Mouse (Mus musculus) lung, adult 18-20 months (tissue): ENCODE measurements around the gene Pdrg1.
A peak's percentile ranks its signal among the peaks of the same experiment; 100 is the strongest.

Source experiments
- DNase-seq, 2 experiments: peaks; one replicate each; pipeline ENCODE4 v3.0.0; 2022; ENCODE audit warnings: mixed read lengths in 2 of 2

Pdrg1 gene

DNA sequence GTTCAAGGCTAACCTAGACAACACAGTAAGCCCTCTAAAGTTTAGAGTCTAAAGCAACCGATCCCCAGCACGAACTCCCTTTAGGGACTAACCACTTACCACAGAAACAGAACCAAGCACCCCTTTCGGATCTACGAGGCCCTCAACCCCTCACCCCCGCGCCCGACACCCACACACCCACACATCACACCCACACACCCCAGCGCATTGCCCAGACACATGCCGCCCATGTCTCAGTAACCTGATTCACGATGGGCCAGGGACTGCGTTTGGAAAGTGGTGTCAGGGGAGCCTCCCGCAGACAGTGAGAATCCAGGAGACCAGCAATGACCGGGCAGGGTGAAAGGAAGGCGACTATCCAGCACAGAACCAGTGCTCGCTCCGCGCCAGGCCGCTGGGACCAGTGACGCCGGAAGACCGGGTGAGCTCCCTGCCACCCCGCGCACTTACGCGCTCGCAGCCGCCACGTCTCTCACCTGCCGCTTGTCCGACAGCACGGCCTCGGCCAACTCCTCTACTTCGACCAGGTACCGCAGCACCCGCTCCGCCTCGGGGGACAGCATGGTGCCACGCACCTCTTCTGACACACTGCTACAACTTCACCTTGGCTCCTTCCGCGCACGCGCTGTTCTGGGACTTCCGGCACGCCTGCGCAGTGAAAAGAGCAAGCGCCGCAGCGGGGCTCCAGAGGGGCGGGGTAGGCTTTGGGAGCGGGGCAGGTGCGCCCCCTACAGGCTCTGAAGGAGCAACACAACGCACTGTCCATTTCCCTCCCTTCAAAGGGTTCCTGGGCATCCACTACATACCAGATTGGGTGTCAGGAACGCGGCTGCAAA, at the start of gene Pdrg1:
TSS of gene Pdrg1 (minus strand) at position 670 of the 836 bp plus-strand sequence.
- peak; percentile 93 to 95 for DNase-seq

- DNase-seq = peak in 1 of 2 experiments; percentile 41
Observed at GRCm38 (mm10) chr2:153064190-153064970, 49.2 kb upstream of the Pdrg1 start.

DNA sequence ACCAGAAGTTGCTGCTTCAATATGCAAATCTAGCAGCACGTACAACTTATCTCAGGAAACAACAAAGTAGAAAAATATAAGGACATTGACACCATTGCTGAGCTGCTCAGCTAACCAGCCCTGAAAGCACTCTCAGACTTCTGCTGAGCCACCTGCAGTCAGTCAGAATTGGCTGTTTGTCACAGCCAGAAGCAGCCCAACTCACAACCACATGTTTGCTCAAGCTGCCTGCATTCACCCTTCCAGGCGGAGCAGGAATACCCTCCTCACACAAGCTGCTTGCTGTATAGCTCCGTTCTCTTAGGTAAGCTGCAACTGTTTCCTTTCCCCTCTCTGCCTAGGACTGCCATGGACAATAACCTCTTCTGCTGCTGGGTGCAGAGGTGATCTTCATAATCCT, 48.2 kb upstream of the Pdrg1 start:
- no peak for DNase-seq

DNA sequence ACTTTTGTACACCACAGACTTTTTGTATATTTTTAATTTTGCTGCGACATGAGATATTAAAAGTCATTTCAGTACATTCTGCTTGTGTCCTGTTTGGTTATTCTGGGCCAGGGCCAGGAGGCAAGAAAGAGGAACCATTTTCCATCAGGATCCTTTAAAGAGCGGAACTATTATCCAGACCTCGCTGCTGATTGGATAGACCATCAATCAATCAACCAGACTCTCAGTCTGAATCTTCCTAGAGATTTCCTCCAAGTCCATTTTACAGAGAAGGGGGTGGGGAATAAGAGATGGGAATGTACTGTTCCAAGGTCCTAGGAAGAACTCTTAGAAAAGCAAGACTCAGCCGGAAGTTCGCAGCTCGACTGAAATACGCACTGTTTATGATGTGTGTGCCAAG, 45.0 kb upstream of the Pdrg1 start:
- DNase-seq = no peak

DNA sequence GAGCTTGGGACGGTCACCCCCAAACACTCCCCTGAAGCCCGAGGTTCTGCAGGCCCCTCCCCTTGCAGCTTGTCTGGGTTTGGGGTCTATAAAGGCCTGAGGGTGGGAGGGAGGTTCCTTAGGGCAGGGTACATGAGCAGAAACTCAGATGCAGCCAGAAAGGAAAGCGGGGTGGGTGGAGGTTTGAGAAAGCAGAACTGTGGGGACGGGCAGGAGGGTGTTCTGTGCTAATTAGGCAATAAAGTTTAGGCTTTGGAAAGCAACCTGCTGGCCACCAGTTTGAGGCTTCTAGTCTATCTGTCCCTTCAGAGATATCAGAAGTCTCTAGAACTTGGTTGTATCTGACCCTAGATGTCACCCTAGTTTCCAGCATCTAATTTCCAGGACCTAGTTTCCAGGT, 43.1 kb upstream of the Pdrg1 start:
- DNase-seq = no peak

- no peak for DNase-seq
Observed at GRCm38 (mm10) chr2:153055270-153055920, 40.2 kb upstream of the Pdrg1 start.

DNA sequence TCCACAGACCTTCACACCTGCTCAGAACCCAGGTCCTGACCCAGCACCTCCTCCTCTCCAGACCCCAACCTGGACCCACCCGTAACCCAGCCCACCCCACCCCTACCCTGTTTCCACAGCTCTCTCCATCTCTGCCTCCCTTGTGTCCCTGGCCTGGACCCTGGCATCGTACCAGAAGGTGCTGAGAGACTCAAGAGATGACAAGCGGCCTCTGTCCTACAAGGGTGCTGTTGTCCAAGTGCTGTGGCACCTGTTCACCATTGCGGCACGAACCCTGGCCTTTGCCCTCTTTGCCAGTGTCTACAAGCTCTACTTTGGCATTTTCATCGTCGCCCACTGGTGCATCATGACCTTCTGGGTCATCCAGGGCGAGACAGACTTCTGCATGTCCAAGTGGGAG, 38.7 kb upstream of the Pdrg1 start:
- DNase-seq = no peak

- DNase-seq = no peak
Observed at GRCm38 (mm10) chr2:153052700-153053351, 37.6 kb upstream of the Pdrg1 start.

GRCm38 (mm10) chr2:153051537-153051936, 36.3 kb upstream of the Pdrg1 start:
- DNase-seq = no peak

DNA sequence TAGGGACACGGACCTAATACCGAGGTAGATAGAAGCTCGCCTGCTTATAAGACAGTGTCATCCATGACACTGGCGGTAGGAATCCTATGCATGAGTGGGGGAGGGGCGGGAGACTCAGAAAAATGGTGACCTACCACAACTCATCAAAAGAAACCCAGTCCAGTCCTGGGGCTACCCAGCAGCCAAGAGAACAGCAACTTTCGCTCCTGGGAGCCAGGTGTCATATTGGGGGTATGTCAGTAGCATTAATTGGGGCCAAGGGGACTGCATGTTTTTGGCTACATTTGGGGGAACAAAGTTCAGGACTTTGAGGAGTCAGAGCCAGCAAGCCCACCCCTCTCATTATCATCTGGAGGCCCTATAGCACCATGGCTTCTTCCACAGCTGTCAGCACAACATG, 35.9 kb upstream of the Pdrg1 start:
- DNase-seq = no peak

- DNase-seq = no peak
Observed at GRCm38 (mm10) chr2:153049997-153050358, 34.8 kb upstream of the Pdrg1 start.

GRCm38 (mm10) chr2:153049288-153049996, 34.2 kb upstream of the Pdrg1 start:
- no peak for DNase-seq

GRCm38 (mm10) chr2:153047828-153048465, 32.7 kb upstream of the Pdrg1 start:
- DNase-seq = peak; percentile 45 to 52

DNA sequence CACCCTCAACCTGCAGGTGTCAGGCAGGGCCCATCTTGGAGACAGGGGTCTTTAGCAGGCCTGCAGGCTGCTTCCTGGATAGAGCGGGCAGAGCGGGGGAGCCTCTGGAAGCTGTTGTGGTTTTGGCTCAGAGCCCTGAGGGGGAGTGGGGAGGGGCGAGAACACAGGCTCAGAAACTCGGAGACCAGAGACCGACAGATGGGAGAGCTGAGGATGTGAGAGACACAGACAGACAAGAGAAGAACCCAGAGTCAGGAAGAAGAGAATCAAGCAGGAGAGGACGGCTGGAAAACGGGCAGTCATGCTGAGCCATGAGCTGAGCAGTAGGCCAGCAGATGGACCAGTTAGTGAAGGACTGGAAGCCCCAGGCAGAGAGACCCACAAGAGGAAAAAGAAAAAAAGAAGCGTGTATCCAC, 30.7 kb upstream of the Pdrg1 start:
- DNase-seq = no peak

DNA sequence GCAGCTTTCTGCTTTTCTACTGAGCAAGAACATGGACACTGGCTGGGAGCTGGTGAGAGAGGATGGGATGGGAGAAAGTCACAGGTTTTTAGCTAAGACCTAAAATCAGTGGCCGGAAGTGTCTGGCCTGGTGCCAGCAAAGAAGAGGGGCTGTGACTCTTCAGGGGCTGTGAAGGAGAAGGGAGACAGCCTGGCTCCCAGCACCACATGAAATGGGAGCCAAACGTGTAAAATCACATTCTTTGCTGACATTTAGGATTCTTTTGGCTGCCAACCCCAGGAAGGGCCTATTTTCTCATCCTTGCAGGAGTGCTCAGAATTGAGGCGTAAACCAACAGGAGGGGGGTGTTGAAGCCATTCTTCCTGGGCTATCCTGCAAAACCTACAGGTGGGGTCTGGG, 28.7 kb upstream of the Pdrg1 start:
- DNase-seq = no peak

DNA sequence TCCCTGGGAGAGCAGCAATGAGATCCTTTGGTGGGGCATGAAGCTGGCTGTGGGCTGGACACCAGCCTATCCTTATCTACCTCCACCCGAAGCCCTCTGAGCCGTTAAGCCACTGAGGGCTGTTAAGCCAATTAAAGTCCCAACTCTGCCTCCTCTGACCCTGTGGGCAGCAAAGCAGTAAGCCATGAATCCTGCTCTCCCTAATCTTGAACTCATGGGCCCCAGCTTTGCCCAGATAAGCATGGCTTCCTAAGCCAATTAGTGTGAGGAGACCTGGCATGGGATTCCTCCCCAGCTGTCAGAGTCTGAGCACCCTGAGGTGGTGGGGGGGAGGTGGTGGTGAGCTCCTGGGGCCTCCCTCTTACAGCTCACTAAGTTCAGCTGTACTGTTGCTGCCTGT, 21.5 kb upstream of the Pdrg1 start:
- no peak for DNase-seq

DNA sequence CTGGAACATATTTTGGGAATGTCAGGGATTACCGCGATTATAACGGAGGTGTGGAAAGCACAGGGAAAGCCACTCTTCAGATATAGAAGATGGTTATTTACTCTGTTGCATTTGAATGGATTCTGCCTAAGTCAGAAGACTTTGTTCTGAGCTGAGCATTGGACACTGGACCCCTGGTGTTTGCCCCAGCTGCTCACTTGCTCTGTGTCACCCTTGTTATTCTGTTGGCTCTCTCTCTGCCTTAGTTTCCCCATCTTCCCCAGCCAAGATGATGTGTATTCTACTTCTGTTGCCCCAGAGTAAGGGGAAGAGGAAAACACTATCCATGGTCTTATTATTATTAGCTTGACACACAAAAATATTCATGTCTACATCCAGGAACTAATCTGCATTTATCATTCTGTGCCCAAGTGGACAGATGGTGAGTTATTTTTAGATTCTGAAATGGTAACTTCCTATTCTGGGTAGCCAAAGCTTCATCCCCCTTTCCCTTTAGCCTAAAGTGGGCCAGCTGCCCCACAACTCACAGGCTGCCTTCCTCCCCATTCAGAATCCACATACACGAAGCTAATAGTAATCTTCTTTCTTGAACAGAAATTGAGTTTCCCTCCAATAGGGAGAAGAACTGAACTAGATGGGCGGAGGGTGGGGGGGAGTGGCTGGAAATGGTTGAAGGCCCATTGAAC, 18.5 kb upstream of the Pdrg1 start:
- no peak for DNase-seq

- DNase-seq = no peak
Observed at GRCm38 (mm10) chr2:153032973-153033372, 17.7 kb upstream of the Pdrg1 start.

- peak; percentile 41 to 50 for DNase-seq
Observed at GRCm38 (mm10) chr2:153032083-153032842, 17.0 kb upstream of the Pdrg1 start.
